Mouse (Mus musculus) E14TG2a.4 (cell line): ENCODE measurements around the gene Mrtfa.

Source experiments
- H3K27me3 ChIP-seq: 2 replicates; pipeline ENCODE4 v1.6.1; 2014; ENCODE audit warnings: low read length, control low read depth; ENCODE audit not compliant: insufficient read depth
- H3K36me3 ChIP-seq: 2 replicates; pipeline ENCODE4 v1.6.1; 2014; ENCODE audit warnings: low read length, control low read depth; ENCODE audit not compliant: insufficient read depth
- H3K4me1 ChIP-seq: replicated peaks from 2 replicates; pipeline ENCODE4 v1.6.1; 2014; ENCODE audit warnings: low read depth, low read length, control low read depth
- H3K4me3 ChIP-seq: replicated peaks from 2 replicates; pipeline ENCODE4 v1.5.1; 2014; ENCODE audit warnings: mild to moderate bottlenecking, low read length
- H3K9me3 ChIP-seq: 2 replicates; pipeline ENCODE4 v1.6.1; 2014; ENCODE audit warnings: low read length, control low read depth
- CTCF ChIP-seq: conservative IDR thresholded peaks from 2 replicates; pipeline ENCODE4 v1.5.1; 2014; ENCODE audit warnings: low read length
- NANOG ChIP-seq: IDR thresholded peaks from 2 replicates; pipeline ENCODE4 v1.6.1; 2014; ENCODE audit warnings: borderline replicate concordance, low read length, mixed read lengths
- POU5F1 ChIP-seq: IDR thresholded peaks from 2 replicates; pipeline ENCODE4 v1.6.1; 2014; ENCODE audit warnings: low read length, borderline replicate concordance

Gene Mrtfa

GRCm38 (mm10) chr15:81210496-81210895 lies 19.9 kb upstream of the Mrtfa start:
- Histone ChIP-seq H3K4me3 (no peak overlapping the region), H3K27me3 (peaks cover 4% of the 10 kb centered on the region; the same call in 1 of the 2 replicates), H3K4me1 (peaks cover 12% of the 10 kb centered on the region), H3K36me3 (no peaks in the 10 kb centered on the region), H3K9me3 (no peaks in the 10 kb centered on the region; the same call in 1 of the 2 replicates)
- TF ChIP-seq NANOG (no peak), CTCF (no peak), POU5F1 (no peak)

DNA sequence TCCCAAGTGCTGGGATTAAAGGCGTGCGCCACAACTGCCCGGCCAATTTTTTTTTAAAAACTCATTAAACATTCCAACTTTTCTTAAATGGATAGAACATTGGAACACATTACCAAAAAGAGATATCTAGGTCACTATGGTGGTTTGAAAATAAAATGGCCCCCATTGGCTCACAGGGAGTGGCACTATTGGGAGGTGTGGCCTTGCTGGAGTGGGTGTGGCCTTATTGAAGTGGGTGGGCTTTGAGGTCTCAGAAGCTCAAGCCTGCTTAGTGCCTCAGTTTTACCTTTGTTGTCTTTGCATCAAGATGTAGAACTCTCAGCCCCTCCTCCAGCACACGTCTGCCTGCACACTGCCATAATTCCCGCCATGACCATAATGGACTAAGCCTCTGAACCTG lies 11.9 kb upstream of the Mrtfa start:
- Histone ChIP-seq H3K4me3 (no peak overlapping the region), H3K4me1 (no peaks in the 10 kb centered on the region), H3K36me3 (no peaks in the 10 kb centered on the region), H3K27me3 (no peaks in the 10 kb centered on the region), H3K9me3 (peaks cover 5% of the 10 kb centered on the region; the same call in 1 of the 2 replicates)
- TF ChIP-seq POU5F1 (no peak), NANOG (no peak), CTCF (no peak)

DNA sequence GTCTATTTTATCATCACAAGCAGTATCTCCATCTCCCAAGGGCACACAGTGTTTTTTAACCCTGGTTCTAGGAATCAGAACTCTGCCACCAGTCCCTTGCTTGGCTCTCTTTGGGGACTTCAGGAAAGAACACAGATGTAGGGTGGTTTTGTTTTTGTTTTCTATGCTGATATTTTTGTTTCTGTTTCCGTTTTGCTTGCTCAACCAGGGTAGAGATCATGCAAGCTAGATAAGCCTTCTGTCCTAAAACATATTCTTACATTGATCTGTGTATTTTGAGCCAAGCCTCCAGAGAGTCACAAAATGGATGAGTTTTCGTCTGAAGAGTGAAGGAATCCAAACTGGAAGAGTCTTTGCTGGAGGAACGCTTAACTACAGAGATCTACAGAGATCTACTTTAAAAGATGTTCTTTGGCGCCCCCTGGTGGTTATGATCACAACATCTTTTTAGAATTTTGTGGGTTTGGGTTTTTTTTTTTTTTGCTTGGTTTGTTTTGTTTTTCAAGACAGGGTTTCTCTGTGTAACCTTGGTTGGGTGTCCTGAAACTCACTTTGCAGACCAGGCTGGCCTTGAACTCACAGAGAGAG lies 8.9 kb upstream of the Mrtfa start:
- TF ChIP-seq CTCF (peak; percentile 57), NANOG (no peak), POU5F1 (no peak)
- Histone ChIP-seq H3K4me1 (peaks cover 4% of the 10 kb centered on the region), H3K4me3 (no peak overlapping the region), H3K27me3 (no peaks in the 10 kb centered on the region), H3K36me3 (no peaks in the 10 kb centered on the region), H3K9me3 (peaks cover 5% of the 10 kb centered on the region; the same call in 1 of the 2 replicates)

DNA sequence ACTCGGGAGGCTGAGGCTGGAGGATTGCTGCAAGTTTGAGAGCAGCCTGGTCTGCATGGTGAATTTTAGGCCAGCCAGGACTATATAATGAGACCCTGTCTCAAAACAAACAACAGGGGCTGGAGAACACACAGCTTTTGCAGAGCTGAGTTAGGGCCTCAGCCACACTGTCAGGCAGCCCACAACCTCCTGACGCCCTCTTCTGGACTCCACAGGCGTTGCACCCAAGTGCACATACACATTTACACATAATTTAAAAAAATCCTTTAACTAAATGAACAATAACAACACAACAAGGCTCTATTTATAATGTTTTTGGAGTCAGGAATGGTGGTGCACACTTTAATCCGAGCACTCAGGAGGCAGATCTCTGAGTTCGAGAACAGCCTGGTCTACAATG lies 7.9 kb upstream of the Mrtfa start:
- no peak overlapping the region for H3K4me3 ChIP-seq
- no peaks in the 10 kb centered on the region for H3K27me3 ChIP-seq
- no peaks in the 10 kb centered on the region for H3K36me3 ChIP-seq
- H3K9me3 ChIP-seq, result peaks cover 5% of the 10 kb centered on the region; the same call in 1 of the 2 replicates
- H3K4me1 ChIP-seq, result peaks cover 4% of the 10 kb centered on the region
- peak; percentile 49 for TF ChIP-seq CTCF
- no peak for TF ChIP-seq NANOG
- TF ChIP-seq POU5F1, result no peak

GRCm38 (mm10) chr15:81197197-81197596 lies 6.6 kb upstream of the Mrtfa start:
- H3K9me3 ChIP-seq, result peaks cover 5% of the 10 kb centered on the region; the same call in 1 of the 2 replicates

DNA sequence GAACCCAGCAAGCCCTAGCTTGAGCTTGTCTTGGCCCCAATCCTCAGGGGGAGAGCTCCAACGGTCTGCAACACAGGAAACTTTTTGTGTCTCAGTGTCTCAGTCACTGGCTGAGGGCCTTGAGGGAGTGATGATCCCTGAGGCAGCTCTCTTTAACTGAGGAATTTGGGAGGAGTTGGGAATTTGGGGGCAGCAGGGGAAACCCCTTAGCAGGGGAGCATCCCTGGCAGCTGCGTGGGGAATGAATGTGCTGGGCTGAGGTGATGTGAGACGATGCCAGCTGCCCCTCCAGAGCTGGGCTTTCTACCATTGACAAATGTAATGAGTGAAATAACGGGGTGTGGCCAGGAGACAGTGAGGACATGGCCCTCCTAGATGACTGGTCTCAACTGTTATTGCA lies 4.9 kb upstream of the Mrtfa start:
- Histone ChIP-seq H3K27me3 (no peaks in the 10 kb centered on the region), H3K4me1 (peaks cover 17% of the 10 kb centered on the region), H3K36me3 (no peaks in the 10 kb centered on the region), H3K4me3 (no peak overlapping the region), H3K9me3 (peaks cover 5% of the 10 kb centered on the region; the same call in 1 of the 2 replicates)
- TF ChIP-seq CTCF (no peak), POU5F1 (no peak), NANOG (no peak)

More at GRCm38 (mm10) chr15:81197197-81197596, 6.6 kb upstream of the Mrtfa start:
- Histone ChIP-seq H3K4me1 (peaks cover 5% of the 10 kb centered on the region), H3K36me3 (no peaks in the 10 kb centered on the region), H3K27me3 (no peaks in the 10 kb centered on the region), H3K4me3 (no peak overlapping the region)
- no peak for TF ChIP-seq CTCF
- no peak for TF ChIP-seq POU5F1
- no peak for TF ChIP-seq NANOG

DNA sequence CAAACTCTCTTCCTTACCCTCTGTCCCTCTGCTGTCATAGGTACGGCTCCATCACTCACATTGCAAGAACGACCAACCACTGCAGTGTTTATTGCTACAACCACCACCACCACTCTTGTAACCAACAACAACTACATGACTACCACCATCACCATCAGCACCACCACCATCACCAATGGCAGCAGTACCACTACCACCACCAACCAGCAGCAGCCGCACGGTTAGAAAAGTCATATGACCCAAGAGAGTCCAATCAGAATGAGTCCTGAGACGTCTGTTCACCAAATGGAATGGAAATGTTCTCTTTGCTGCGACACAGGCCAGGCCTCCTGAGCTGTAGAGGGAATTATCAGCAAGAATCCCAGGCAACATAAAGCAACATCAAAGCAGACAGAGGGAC lies 4.2 kb upstream of the Mrtfa start:
- no peaks in the 10 kb centered on the region for H3K36me3 ChIP-seq
- H3K4me3 ChIP-seq, result no peak overlapping the region
- peaks cover 5% of the 10 kb centered on the region; the same call in 1 of the 2 replicates for H3K9me3 ChIP-seq
- H3K27me3 ChIP-seq, result no peaks in the 10 kb centered on the region
- H3K4me1 ChIP-seq, result peaks cover 17% of the 10 kb centered on the region
- TF ChIP-seq CTCF (no peak), NANOG (no peak), POU5F1 (no peak)

GRCm38 (mm10) chr15:81192858-81193257 lies 2.3 kb upstream of the Mrtfa start:
- TF ChIP-seq POU5F1, result no peak
- TF ChIP-seq NANOG, result no peak
- no peak for TF ChIP-seq CTCF
- Histone ChIP-seq H3K36me3 (peaks cover 7% of the 10 kb centered on the region; the same call in 1 of the 2 replicates), H3K4me3 (no peak overlapping the region), H3K27me3 (no peaks in the 10 kb centered on the region), H3K9me3 (no peaks in the 10 kb centered on the region), H3K4me1 (peaks cover 22% of the 10 kb centered on the region)

DNA sequence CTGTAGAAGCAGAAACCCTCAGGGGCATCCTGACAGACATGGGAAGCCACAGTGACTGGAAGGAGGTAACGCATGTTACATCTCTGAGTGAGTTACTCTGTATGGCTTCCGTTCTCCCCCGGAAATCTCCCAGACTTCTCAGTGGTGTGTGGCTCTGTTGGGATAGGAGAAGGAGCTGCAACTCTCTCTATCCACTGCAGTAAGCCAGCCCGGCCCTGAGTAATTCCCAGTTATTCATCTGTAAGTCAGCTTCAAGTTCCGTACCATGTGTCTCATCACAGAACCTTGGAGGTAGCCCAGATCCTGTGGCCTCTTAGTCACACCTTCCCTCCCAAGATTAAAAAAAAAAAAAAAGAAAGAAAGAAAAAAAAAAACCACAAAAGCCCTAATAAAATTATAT lies 1.8 kb upstream of the Mrtfa start:
- no peaks in the 10 kb centered on the region for H3K27me3 ChIP-seq
- no peaks in the 10 kb centered on the region for H3K9me3 ChIP-seq
- TF ChIP-seq POU5F1, result no peak
- TF ChIP-seq NANOG, result no peak
- TF ChIP-seq CTCF, result no peak
- peaks cover 22% of the 10 kb centered on the region for H3K4me1 ChIP-seq
- no peak overlapping the region for H3K4me3 ChIP-seq
- peaks cover 12% of the 10 kb centered on the region; the same call in 1 of the 2 replicates for H3K36me3 ChIP-seq
